Mouse (Mus musculus) myocyte (in vitro differentiated cells): ENCODE measurements around the gene Slc25a13.

Source experiments
- E2F4 ChIP-seq: IDR thresholded peaks from one replicate; pipeline ENCODE4 v1.6.1; 2011; ENCODE audit warnings: mild to moderate bottlenecking, control low read depth, moderate library complexity; ENCODE audit not compliant: insufficient read depth
- MAX ChIP-seq: IDR thresholded peaks from one replicate; pipeline ENCODE4 v1.6.1; 2011; ENCODE audit warnings: low read depth, mild to moderate bottlenecking, control low read depth
- MYOG ChIP-seq, 3 experiments: IDR thresholded peaks; one replicate each; pipeline ENCODE4 v1.6.1; 2011; ENCODE audit warnings: control low read depth in 2 of 3, low read depth in 2 of 3, mild to moderate bottlenecking in 2 of 3; ENCODE audit not compliant: insufficient read length in 2 of 3, control insufficient read depth in 1 of 3, insufficient read depth in 1 of 3
- POLR2A ChIP-seq: IDR thresholded peaks from one replicate; pipeline ENCODE4 v1.6.1; 2011; ENCODE audit warnings: low read depth, mild to moderate bottlenecking, control low read depth, moderate library complexity; ENCODE audit not compliant: insufficient read length
- POLR2AphosphoS2 ChIP-seq: IDR thresholded peaks from one replicate; pipeline ENCODE4 v1.6.1; 2011; ENCODE audit warnings: low read depth, control low read depth; ENCODE audit not compliant: insufficient read length
- REST ChIP-seq: IDR thresholded peaks from one replicate; pipeline ENCODE4 v1.6.1; 2011; ENCODE audit warnings: mild to moderate bottlenecking, control low read depth, moderate library complexity; ENCODE audit not compliant: insufficient read depth, insufficient read length
- SRF ChIP-seq: IDR thresholded peaks from one replicate; pipeline ENCODE4 v1.6.1; 2011; ENCODE audit warnings: low read depth; ENCODE audit not compliant: control insufficient read depth, insufficient read length
- TCF3 ChIP-seq: IDR thresholded peaks from one replicate; pipeline ENCODE4 v1.6.1; 2011; ENCODE audit warnings: low read depth, control low read depth; ENCODE audit not compliant: insufficient read length
- USF1 ChIP-seq: IDR thresholded peaks from one replicate; pipeline ENCODE4 v1.6.1; 2011; ENCODE audit warnings: low read depth, mild to moderate bottlenecking, control low read depth, moderate library complexity

GRCm38 (mm10) chr6:6092497-6092896 lies 124.5 kb downstream of the Slc25a13 start:
- TF ChIP-seq MAX, result no peak
- TF ChIP-seq POLR2A, result no peak
- TF ChIP-seq USF1, result no peak
- no peak for TF ChIP-seq POLR2AphosphoS2
- TF ChIP-seq REST, result no peak
- no peak for TF ChIP-seq SRF
- TF ChIP-seq E2F4, result no peak
- no peak for TF ChIP-seq TCF3
- TF ChIP-seq MYOG (IDR thresholded peaks at IDR 0.05; ENCODE audit: control insufficient read depth in 1 of 3, insufficient read depth in 1 of 3, insufficient read length in 2 of 3, low read depth in 2 of 3), result no peak
